Mouse (Mus musculus): ENCODE data around the gene Pm20d1. TPM values are rescaled to one million over a fixed set of nuclear protein-coding genes. Genes with fewer than 3 reads are reported as not detected.

The Pm20d1 gene
- 1.8 TPM in 2 replicates for polyA plus RNA-seq (2015; fragmentation: Nextera tagmentation; extraction: Ambion mirVana)

DNA sequence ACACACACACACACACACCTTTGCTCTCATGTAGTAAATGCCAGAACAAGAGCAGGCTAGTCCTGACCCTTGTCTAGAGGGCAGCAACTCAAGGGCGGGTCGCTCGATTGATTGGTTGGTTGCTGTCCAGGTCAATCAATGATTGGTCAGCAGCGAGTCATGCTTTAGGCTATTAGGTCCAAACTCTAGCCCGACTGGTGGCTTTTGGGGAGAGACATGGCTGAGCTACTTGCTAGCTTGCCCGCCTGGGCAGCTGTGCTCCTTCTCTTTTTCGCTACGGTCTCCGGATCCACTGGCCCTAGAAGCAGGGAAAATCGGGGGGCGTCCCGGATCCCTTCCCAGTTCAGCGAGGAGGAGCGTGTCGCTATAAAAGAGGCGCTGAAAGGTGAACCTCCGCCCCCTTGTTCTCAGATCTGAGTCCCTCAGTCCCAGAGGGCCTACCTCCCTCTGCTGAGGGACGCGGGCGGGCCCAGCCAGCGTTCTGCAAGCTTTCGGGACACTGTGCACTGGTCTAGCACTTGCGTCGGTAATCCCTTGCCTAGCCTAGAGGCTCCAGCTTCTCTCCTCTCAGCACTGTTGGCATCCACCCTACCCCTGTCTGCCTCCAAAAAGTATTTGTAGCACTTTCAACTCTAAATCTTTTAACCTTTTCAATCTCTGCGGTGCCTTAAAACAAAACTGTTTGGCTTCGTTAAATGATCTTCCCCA is at the start of gene Pm20d1:
Gene Pm20d1 (plus strand): TSS at position 180 of the 708 bp plus-strand sequence.

DNA sequence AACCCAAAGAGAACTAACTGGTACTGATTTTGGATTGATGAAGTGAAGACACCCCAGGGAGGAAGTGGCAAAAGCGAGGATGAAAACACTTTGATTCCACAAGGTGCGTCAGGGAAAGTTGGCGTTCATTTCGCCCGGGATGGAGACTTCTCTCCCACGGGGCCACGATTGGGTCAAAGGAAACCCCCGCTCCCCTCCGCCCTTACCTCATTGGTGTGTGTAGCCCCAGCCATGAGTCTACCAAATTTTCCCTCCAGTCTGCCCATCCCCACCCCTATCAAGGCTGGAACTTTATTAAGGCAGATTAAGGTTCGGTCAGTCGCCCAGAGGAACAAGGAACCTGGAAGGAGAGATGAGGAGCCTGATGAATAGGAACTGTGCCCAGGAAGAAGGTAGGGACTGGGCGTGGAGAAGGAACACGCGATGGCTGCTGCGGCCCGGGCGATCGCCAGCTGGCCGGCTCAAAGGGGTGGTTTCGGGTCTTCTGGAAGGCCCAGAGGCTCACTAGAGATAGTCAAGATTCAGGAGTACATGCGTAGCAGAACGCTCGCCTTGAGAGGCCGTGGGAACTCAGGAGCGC is 30.1 kb downstream of the Pm20d1 start, which contains the start of gene Slc41a1:
Gene Slc41a1 (plus strand): TSS at position 287 of the 580 bp plus-strand sequence.

DNA sequence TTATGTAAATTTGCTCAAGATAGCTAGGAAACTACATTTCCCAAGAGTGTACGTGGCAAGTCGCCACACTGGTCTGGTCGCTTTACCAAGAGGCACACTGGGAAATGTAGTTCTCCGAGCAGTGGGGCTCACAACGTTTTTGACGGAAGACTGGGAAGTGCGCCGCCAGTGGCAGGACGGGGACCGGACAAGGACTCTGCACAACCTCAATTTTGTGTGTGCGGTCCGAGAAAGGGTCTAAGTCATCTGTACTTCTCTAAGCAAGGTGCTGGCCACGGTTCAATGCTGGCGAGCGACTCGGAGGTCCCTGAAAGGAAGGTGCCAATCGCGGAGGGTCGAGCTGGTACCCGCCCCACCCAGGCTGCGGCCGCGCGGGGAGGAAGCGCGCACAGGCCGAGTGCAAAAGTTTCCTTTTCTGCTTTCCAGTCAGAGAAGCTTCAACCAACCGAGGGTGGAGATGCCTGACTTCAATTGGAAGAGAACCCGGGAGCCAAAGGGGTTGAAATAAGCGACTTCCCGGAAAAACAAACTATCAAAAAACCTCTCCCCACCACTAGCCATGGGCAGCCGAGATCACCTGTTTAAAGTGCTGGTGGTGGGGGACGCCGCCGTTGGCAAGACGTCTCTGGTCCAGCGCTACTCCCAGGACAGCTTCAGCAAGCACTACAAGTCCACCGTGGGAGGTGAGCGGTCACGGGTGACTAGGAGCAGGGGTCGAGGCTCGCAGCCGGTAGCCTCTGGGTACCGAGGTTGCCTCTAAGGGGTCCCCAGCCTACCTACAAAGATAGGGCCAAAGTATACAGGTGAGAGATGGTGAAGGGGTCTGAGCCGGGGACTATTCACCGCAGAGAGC is 70.1 kb downstream of the Pm20d1 start, which contains the start of gene Rab29:
Gene Rab29 (plus strand): TSS at position 132 of the 853 bp plus-strand sequence.

Other genes with a start within 250 kb of the Pm20d1 start
- not detected in 2 replicates for gene Avpr1b, start 198.1 kb upstream of the Pm20d1 start, polyA plus RNA-seq (2015; fragmentation: Nextera tagmentation; extraction: Ambion mirVana)
- 18.7 and 19.0 TPM in 2 replicates for gene Ctse, start 159.1 kb upstream of the Pm20d1 start, polyA plus RNA-seq (2015; fragmentation: Nextera tagmentation; extraction: Ambion mirVana)
- 20.4 and 21.8 TPM in 2 replicates for gene Rab7b, start 108.7 kb upstream of the Pm20d1 start, polyA plus RNA-seq (2015; fragmentation: Nextera tagmentation; extraction: Ambion mirVana)
- gene Slc26a9, start 53.4 kb upstream of the Pm20d1 start, polyA plus RNA-seq (2015; fragmentation: Nextera tagmentation; extraction: Ambion mirVana) = not detected in 2 replicates
- gene Slc41a1, start 30.1 kb downstream of the Pm20d1 start, polyA plus RNA-seq (2015; fragmentation: Nextera tagmentation; extraction: Ambion mirVana) = 9.5 and 11.0 TPM in 2 replicates
- 22.8 and 23.2 TPM in 2 replicates for gene Rab29, start 69.8 kb downstream of the Pm20d1 start, polyA plus RNA-seq (2015; fragmentation: Nextera tagmentation; extraction: Ambion mirVana)
- 23.2 and 33.0 TPM in 2 replicates for gene Nucks1, start 113.2 kb downstream of the Pm20d1 start, polyA plus RNA-seq (2015; fragmentation: Nextera tagmentation; extraction: Ambion mirVana)
- gene Slc45a3, start 165.6 kb downstream of the Pm20d1 start, polyA plus RNA-seq (2015; fragmentation: Nextera tagmentation; extraction: Ambion mirVana) = 1.3 and 1.6 TPM in 2 replicates
- gene Elk4, start 210.2 kb downstream of the Pm20d1 start, polyA plus RNA-seq (2015; fragmentation: Nextera tagmentation; extraction: Ambion mirVana) = 14.4 and 16.5 TPM in 2 replicates

Measured in urinary bladder, postnatal 0 days (tissue).